Mouse (Mus musculus): ENCODE data around the gene Acot6.

DNA sequence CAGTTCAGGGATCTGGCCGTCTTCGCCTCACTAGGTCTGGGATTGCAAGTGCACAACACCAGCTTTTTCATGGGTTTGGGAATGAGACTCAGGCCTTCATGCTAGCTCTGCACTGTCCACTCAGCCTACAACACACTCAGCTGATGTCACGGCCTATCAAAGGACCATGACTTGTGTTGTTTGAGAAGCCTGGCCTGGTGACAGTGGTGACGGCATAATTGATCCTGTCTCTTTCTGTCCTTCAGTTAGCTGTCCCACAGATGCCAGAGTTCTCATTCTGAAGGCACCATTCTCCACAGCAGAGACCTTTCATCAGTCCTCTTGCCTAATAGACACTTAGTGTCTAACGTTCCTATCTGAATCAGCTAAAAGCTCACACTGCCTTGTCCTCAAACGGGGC, 28.1 kb downstream of the Acot6 start:
- TF ChIP-seq CTCF (IDR thresholded peaks at IDR 0.05; ENCODE audit: low read depth) (no peak), EP300 (IDR thresholded peaks at IDR 0.05; ENCODE audit: low read depth) (no peak)
